Mouse (Mus musculus) thymus, adult 18-20 months (tissue): ENCODE measurements around the gene Zfp523.

Experiments used
- DNase-seq, 2 experiments: peaks; one replicate each; pipeline ENCODE4 v3.0.0; 2022; ENCODE audit warnings: mixed read lengths in 2 of 2

The Zfp523 gene

GRCm38 (mm10) chr17:28161310-28161881 is 15.5 kb upstream of the Zfp523 start:
- DNase-seq, result no peak

- DNase-seq, result peak; percentile 46 to 50
These were observed 13.3 kb upstream of the Zfp523 start for GRCm38 (mm10) chr17:28163666-28164065.

- peak; percentile 26 to 35 for DNase-seq
These were observed 6.2 kb upstream of the Zfp523 start for GRCm38 (mm10) chr17:28170460-28171305.

- DNase-seq, result no peak
These were observed 4.2 kb upstream of the Zfp523 start for GRCm38 (mm10) chr17:28172690-28173089.

- DNase-seq, result peak in 1 of 2 experiments; percentile 35
These were observed 664 bp downstream of the Zfp523 start for GRCm38 (mm10) chr17:28177540-28178046.

GRCm38 (mm10) chr17:28180331-28180730 is 3.4 kb downstream of the Zfp523 start:
- DNase-seq, result no peak

- no peak for DNase-seq
These were observed 4.0 kb downstream of the Zfp523 start for GRCm38 (mm10) chr17:28180783-28181544.

- DNase-seq, result no peak
These were observed 8.2 kb downstream of the Zfp523 start for GRCm38 (mm10) chr17:28184971-28185638.

- no peak for DNase-seq
These were observed 11.4 kb downstream of the Zfp523 start for GRCm38 (mm10) chr17:28188313-28188712.

- no peak for DNase-seq
These were observed 15.8 kb downstream of the Zfp523 start for GRCm38 (mm10) chr17:28192754-28193153.

GRCm38 (mm10) chr17:28193559-28193958 is 16.6 kb downstream of the Zfp523 start:
- no peak for DNase-seq

GRCm38 (mm10) chr17:28195033-28195432 is 18.1 kb downstream of the Zfp523 start:
- DNase-seq, result no peak

GRCm38 (mm10) chr17:28197646-28198045 is 20.7 kb downstream of the Zfp523 start:
- DNase-seq, result no peak

GRCm38 (mm10) chr17:28201982-28202381 is 25.1 kb downstream of the Zfp523 start:
- DNase-seq, result no peak

GRCm38 (mm10) chr17:28204052-28204720 is 27.3 kb downstream of the Zfp523 start:
- DNase-seq, result peak; percentile 52 to 62

- no peak for DNase-seq
These were observed 28.5 kb downstream of the Zfp523 start for GRCm38 (mm10) chr17:28205443-28205842.

GRCm38 (mm10) chr17:28207092-28207491 is 30.2 kb downstream of the Zfp523 start:
- peak in 1 of 2 experiments; percentile 62 for DNase-seq

GRCm38 (mm10) chr17:28207591-28208313 is 30.8 kb downstream of the Zfp523 start, which contains the start of gene Def6:
TSS of gene Def6 (plus strand) at chr17:28207778.
- DNase-seq, result peak; percentile 85 to 86

GRCm38 (mm10) chr17:28208314-28208612 is 31.3 kb downstream of the Zfp523 start:
- DNase-seq, result no peak

- peak in 1 of 2 experiments; percentile 49 for DNase-seq
These were observed 32.7 kb downstream of the Zfp523 start for GRCm38 (mm10) chr17:28209457-28210110.

GRCm38 (mm10) chr17:28211921-28212341 is 35.0 kb downstream of the Zfp523 start:
- DNase-seq, result peak; percentile 72 to 86
